Mouse (Mus musculus) left cerebral cortex, postnatal 14 days (tissue): ENCODE measurements around the gene Abcg2. TPM values are rescaled to one million over a fixed set of nuclear protein-coding genes. Genes with fewer than 3 reads are reported as not detected.

ENCODE experiments used
- DNase-seq, 2 experiments: peaks; one replicate each; pipeline ENCODE4 v3.0.0; 2021 to 2022; ENCODE audit warnings: low spot score in 2 of 2, mixed read lengths in 1 of 2
- intact Hi-C: fragments of 180-260 bp; cut with DNase I; formaldehyde crosslinking; loops from one replicate; pipeline ENCODE4 v1.15.1; 2025
- total RNA-seq, 2 experiments: library from RNA; stranded (reverse); gene quantifications; 2 replicates each; pipeline ENCODE4 v1.2.3; 2021

The Abcg2 gene
- total RNA-seq, 2 experiments from 2014 or later: 22.6 to 26.7 TPM

DNA sequence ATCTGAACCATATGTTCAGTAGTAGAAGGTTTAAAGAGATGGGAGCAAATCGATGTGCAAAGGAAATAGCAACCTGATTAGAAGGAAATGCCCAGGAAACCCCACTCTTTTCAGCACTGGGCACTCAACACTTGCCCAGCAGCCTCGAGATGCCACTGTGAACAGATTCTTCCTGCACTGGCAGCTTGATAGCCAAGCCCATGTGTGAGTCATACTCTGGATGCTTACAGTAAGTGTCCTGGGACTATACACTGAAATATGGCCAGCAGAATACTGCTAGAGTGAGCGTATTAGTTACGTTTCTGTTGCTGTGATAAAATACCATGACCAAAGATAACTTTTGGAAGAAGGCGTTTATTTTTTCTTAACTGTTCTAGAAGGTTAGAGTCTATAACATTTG, 39.8 kb downstream of the Abcg2 start:
- intact Hi-C loops: no loop called here
- DNase-seq: no peak

DNA sequence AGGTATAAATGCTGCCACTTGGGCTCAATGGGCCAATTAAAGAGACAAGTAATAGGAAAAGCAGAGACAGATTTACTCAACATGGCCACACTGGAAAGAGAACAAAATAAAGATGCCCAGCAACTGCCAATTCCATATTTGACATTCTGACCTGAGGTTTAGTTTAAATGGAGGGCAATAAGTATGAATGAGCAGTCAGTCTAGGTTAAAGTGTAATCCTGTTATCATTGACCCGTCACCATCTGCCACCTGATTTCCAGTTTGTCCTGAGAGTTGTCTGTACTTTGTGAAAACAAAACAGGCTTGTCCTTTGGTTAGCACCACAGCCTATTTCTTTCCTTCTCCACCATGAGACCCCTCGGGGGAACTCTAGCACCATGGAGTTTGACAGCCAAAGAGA, 44.9 kb downstream of the Abcg2 start:
- no peak for DNase-seq
- intact Hi-C loops: no loop called here

DNA sequence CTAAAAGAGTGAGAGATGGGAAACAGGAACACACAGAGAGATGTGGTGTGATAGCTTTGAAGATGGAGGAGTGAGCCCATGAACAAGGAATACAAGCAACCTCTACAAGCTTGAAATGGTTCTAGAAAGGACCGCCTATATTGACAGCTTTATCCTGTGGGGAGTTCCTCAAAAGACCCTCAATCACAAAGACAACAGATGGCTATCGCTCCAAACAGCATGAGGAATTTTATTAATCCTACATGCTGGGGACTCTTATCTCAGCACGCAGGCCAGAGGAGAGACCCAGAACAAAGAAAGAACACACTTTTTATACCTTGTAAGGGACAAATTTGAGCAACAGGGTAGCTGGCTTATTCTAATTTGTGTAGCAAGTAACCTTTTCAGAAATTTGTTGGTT, 48.1 kb downstream of the Abcg2 start:
- intact Hi-C loops: no loop called here
- no peak for DNase-seq

DNA sequence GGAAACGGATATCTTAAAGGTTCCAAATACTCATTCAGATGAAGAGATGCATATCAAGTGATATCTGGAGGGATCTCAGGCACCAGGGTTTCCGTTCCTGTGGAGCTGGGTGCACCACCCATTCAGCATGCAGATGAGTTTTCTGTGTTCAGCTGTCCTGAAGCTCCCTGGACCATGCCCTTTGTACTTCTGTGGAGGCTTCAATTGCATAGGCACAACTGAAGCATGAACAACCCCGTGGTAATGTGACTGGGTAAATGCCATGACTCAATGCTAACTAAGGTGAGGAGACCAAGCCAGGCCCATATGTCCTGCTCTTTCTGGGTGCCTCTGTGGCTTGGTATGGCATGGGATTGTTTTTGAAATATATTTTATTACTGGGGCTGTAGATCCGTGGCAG, 49.4 kb downstream of the Abcg2 start:
- DNase-seq: no peak
- intact Hi-C loops: no loop called here

DNA sequence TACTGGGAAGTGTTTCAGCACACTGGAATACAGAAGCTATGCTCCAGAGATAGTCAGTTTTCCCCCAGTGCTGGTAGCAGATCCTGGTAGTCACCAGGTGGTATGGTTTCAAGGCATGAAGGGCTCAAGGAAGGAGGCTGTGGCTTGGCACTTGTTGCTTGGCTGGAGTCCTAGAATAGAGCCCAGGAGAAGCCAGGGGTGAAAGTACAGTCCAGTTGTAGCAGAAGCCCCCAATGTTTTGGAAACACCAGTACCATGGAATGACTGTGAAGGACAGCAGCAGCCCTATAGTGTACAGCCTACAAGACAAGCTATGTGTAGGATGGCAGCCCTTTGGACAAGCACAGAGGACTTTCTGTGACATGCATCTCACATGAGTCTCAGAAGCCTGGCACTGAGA, 54.2 kb downstream of the Abcg2 start:
- intact Hi-C loops: no loop called here

DNA sequence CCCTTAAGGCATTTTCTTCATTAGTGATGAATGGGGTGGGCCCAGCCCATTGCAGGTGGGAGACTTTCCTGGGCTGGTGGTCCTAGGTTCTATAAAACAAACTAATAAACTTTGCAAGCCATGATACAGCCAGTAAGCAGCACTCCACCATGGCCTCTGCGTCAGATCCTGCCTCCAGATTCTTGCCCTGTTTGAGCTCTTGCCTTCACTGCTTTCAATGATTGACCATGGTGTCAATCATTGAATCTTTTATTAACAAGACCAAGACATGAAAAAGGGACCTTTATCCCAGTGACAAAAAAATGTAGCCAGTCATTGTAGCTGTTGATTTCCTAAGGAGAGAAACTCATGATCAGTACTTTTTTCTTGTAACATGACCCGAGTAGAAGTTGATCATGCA, 55.1 kb downstream of the Abcg2 start:
- no peak for DNase-seq
- intact Hi-C loops: no loop called here

More for the DNA sequence above, 54.2 kb downstream of the Abcg2 start:
- no peak for DNase-seq

DNA sequence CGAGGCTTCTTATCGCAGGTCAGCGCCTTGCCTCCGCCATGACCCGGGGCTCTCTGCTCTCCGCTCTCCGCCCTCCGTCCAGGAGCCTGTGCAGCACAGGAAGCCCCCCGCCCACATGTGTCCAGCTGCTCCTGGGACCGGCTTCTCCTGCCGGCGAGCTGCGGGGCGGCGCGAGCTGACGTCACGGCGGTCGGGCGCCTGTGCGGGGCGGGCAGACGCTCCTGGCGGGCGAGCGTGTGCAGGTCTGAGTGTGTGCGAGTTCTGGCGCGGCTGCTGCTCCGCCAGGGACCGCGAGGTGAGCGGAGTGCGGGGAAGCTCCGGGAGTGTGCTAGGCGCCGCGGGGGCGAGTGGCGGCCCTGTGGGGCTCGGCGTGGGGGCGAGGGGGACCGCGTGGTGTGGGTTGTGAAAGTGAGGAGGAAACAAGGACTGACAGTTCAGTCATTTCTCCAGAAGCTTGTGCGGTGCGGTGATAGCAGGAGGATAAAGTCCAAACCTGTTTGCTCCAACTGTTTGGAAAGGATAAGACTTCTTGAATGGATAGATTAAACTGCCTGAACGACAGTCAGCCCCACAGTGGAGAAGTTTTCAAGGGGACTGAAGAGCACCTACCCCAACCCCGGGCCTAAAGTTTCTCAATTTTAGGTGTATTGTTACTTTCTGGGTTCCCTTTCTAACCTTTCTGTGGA, 56.2 kb downstream of the Abcg2 start:
- intact Hi-C loops: no loop called here
- DNase-seq: peak; percentile 43 to 71

DNA sequence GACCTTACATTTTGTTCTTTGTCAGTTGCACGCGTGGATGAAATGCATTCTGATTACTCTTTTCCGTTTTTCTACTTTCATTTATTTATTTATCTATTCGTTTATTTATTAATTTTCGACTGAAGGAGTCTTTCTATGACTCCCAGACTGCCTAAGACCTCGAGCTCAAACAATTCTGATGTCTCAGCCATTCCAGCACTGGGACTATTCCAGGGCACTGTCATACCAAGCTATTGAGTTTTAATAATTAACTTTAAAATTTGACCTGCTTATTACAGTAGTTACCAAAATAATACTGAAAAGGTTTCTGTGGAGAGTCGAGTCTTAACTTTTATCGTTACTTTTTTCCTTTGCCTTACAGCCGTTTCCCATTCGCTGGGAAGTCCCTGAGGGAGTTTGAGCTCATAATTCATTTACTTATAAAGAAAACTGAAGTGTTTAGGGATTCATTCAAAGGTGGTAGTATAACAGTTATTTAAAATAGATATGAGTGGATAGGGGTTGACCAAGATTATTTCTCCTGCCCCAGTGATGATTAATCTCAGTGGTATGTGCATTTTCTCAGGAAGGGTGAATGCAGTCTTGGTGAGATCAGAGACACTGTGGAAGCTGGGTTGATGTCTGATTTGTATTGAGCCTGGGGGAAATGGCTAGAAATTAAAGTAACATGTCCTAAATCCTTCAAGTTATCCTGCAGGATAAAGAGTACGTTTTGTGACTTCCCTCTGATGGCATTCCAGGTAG, 56.9 kb downstream of the Abcg2 start:
- no peak for DNase-seq
- intact Hi-C loops: no loop called here

DNA sequence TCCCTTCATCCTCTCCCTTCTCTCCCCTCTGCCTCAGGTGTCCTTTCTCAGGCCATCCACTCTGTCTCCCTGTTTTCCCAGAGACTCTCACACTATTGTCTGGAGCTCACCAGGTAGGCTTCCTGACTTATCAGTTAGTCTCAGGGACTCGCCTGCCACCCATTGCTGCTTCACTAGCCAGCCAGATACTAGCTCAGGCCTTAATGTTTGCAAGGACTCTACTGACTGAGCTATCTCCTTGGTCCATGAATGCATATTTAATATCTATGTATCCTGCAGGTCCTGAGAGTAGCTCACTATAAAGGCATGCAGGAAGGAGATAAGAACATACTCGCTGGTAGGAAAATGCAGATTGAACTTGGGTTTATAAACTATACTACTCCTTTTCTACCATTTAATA, 57.9 kb downstream of the Abcg2 start:
- intact Hi-C loops: no loop called here
- DNase-seq: no peak

DNA sequence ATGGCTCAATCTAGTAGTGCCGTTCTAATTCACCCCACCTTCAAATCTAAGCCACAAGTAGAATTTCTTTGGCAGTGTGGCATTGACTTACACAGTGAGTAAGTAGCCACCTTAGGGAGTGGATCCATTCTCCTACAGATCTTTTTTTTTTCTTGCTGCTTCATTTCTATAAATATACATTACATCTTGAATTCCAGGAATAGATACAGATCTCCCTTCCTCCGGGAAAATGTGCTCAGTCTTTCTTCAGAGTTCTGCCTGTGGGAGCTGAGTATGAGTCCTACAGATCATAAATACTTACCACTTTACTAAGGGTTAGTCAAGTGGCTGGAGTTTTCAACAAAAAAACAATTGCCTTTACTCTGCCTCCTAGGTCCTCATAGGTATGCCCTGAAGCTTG, 60.3 kb downstream of the Abcg2 start:
- intact Hi-C loops: no loop called here
- DNase-seq: peak; percentile 7 to 21

DNA sequence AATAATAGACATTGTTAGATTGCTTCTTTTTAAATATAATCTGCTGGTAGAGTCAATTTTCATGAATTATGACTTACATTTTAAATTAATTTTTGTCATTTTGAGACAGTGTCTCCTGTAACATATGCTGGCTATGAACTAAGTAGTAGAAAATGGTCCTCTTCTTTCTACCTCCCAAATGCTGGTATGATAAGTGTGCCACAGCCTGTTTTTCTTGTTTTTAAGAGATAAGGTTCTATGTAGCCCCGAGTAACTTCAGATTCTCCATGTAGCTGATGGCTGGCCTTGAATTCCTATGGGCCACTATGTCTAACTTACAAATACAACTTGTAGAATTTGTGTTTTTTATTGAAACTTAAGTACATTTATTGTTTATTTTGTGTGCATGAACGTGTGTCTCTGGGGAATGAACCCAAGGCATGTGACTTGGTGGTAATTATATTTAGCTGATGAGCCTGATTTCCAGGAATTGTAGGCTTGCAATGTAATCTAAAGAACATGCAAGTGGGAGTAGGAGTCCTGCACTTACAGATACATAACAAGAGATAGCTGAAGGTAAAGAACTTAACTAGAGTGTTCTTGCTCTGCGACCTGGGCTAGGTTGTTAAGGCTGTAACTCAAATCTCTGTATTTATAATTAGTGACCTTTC, 63.9 kb downstream of the Abcg2 start:
- no peak for DNase-seq
- intact Hi-C loops: no loop called here

DNA sequence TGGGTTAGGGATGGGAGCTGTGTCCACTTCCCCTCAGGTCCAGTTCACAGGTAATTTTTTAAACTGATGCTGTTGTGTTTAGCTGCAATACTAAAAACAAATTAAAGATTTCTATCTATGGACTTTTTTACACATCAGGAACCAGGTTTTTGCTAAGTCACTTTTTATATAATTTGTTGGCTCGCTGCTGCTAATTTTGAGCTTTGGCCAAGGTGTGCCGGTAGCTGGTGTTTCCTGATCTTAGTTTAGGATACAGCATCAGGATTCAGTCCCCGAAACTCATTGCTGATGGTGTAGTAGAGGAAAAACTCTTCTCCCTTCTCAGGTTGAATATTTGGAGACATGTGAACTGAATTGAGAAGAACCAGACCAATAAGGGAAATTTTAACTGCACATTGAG, 65.8 kb downstream of the Abcg2 start:
- DNase-seq: no peak
- intact Hi-C loops: no loop called here

DNA sequence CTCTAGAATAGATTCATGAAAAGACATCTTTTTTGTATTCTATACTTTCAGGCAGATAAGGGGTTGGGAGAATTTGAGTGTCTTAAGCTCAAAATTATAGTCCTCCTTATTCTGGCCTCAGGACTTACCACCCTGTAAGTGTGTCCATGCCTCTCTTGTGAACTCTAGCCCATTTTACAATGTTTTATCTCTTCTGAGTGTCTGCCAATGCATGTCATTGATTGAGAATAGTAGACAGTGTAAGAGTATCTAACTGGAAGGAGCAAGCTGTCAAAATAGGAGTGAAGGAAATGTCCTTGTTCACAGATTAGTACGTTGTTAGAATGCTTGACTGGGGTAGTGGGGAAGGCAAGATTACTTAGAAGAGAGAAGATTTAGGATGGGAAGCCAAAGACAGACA, 66.7 kb downstream of the Abcg2 start:
- DNase-seq: no peak
- intact Hi-C loops: no loop called here

DNA sequence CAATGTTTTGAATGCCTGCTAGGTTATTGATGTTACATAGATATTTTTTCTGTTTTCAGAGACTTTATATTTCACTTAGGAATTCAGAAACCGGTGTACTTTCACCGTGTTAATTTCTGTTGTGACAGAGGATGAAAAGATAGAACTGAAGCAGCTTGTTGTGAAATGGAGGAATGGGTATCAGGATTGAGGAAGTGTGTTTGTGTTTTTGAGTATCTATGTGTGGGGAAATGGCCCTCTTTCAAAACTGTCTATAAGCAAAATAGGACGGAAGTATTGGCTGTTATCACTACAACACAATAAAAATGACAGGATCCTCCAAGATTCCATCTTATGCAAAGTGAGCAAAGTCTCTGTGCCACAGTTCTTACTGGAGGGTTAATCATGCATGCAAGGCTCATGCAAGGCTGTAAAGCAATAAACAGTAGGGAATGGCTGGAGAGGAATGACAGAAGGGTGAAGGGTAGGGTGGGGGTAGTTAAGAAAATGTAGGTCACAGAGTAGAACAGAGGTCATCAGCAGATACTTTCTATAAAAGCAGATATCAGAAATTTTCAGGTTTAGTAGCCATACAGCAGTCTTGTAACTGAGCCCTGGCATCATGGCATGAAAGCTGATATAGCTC, 76.7 kb downstream of the Abcg2 start:
- DNase-seq: no peak
- intact Hi-C loops: no loop called here

DNA sequence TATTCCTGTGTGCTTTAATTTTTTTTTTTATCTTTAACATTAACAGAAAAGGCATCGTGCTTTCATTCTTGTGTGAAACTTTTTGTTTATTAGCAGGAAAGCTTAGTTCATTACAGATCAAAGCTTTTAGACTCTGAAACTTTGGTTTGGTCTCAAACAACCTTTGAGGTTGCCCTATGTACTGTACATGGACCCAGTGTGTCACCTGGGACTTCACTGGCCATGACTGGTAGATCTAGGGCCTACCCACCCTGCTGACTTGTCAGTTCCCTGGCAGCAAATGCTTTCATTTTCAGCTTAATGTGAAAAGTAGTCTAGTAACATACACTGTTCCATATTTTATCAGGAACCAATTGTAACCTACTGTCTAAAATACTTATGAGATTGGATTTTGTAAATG, 93.5 kb downstream of the Abcg2 start:
- intact Hi-C loops: no loop called here
- DNase-seq: no peak

DNA sequence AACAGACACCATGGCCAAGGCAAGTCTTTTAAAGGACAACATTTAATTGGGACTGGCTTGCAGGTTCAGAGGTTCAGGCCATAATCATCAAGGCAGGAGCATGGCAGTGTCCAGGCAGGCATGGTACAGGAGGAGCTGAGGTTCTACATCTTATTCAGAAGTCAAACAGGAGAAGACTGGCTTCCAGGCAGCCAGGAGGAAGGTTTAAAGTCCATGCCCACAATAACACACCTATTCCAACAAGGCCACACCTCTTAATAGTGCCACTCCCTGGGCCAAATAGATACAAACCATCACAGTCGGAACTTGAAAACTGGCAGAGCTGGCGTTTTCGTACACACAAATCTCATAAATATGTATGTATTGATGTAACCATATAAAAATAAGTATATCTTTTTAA, 94.2 kb downstream of the Abcg2 start:
- intact Hi-C loops: no loop called here
- no peak for DNase-seq

DNA sequence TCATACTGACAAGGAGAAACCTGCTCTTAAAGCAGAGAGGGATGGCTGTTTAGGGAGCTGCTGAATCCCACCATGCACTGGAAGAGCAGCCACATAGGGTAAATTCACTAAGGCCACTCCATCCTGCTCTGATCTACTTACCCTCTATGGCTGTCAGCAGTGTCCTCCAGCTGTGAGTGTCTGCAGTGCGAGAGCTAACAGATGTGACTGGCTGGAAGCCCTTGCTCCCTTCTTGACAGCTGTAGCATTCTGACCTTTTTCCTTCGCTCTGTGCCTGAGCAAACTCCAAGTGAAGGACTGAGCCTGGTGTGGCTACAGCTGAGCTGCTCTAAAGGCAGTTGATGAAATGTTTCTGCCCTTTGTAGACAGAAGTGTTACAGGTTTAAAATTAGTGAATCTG, 107.3 kb downstream of the Abcg2 start:
- intact Hi-C loops: no loop called here
- DNase-seq: no peak

DNA sequence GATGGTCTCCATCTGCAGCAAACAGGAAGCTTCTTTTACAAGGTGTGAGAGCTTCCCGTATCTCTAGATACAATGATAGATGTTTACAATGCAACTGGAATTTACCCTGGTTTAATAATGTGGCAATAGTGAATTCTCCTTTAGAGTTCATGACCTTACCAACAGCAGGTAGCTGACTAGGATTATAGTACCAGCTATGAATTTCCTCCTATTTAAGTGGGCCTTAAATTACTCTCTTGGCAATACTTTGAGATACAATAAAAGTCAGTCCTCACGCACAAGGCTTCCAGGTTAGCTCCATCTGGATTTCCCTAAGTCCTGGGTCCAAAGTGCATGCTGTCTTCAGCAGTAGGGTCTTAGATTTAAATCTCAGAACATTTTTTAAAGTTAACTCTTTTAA, 109.9 kb downstream of the Abcg2 start:
- intact Hi-C loops: no loop called here

DNA sequence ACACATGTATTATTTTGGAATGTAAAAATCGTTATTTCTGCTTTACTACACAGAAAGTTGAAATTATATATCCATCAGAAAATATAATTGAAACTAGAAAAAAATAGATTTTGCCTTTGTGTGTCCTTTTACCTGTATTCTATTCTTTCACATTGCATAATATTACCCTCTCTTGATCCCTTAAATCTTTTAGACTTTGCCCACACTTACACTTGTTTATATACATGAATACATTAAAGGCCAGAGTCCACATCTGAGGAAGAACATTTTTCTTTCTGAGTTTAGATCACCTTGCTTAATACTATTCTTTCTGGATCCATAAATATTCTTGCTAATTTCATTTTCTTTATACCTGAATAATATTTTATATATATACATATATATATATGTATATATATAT, 110.4 kb downstream of the Abcg2 start:
- intact Hi-C loops: no loop called here

More for the DNA sequence above, 109.9 kb downstream of the Abcg2 start:
- DNase-seq: no peak

DNA sequence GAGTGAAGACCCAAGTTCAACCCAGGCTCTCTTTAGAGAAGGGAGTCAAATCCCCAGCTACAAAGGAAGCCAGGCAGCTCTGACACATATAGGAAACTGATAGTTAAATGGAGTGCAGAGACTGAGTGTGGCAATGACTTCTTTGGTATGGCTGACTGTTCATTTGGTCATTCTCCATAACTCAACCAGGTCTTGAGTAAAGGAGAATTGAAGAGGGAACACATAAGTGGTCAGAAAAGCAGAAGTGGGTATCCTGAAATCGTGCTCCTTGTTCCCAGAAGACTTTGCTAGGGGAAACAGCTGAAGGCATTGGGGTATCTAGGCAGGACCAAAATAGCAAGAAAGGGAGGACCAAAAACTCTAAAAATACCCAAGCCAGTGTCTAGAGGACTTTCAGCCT, 126.0 kb downstream of the Abcg2 start:
- intact Hi-C loops: no loop called here
- no peak for DNase-seq

More for the DNA sequence above, 110.4 kb downstream of the Abcg2 start:
- no peak for DNase-seq
